Mouse (Mus musculus) CH12.LX (cell line): ENCODE results near the gene Krtap22-2. TPM values are rescaled to one million over a fixed set of nuclear protein-coding genes. Genes with fewer than 3 reads are reported as not detected.
"Not testable (repeated sequence)": the region's sequence is repeated elsewhere in the genome, so short reads cannot be mapped to it uniquely, and the experiment has no call there.

Experiments used
- DNase-seq: peaks from one replicate; pipeline ENCODE4 v3.0.0-alpha.2; 2013; ENCODE audit errors: extremely low read depth
- H3K27ac ChIP-seq: 2 replicates; pipeline ENCODE4 v1.5.1; 2012; ENCODE audit warnings: low read depth, mild to moderate bottlenecking, control low read depth, moderate library complexity; ENCODE audit not compliant: insufficient read depth
- H3K27me3 ChIP-seq: replicated peaks from 2 replicates; pipeline ENCODE3; 2012; ENCODE audit warnings: inconsistent platforms
- H3K36me3 ChIP-seq, 2 experiments: replicated peaks in 1 of 2; 2 replicates each; pipeline versions ENCODE3 to v1.6.1; 2012; ENCODE audit warnings: inconsistent platforms in 1 of 2, low read length in 1 of 2, mild to moderate bottlenecking in 1 of 2, mixed read lengths in 1 of 2, moderate library complexity in 1 of 2; ENCODE audit not compliant: control insufficient read depth in 1 of 2, insufficient read depth in 1 of 2
- H3K4me1 ChIP-seq, 2 experiments: 2 replicates each; pipeline ENCODE4 v1.6.1; 2012; ENCODE audit warnings: inconsistent platforms in 1 of 2, moderate library complexity in 1 of 2; ENCODE audit not compliant: insufficient read depth in 2 of 2, control insufficient read depth in 1 of 2
- H3K4me2 ChIP-seq: 2 replicates; pipeline ENCODE4 v1.6.1; 2012; ENCODE audit warnings: low read depth, mild to moderate bottlenecking, control low read depth; ENCODE audit not compliant: poor library complexity, insufficient read depth, severe bottlenecking
- H3K4me3 ChIP-seq, 3 experiments: fragments of 150-350 bp in 1 of 3; sonication (generic) in 1 of 3; replicated peaks in 1 of 3; 2 replicates each; pipeline versions ENCODE3 to v1.5.1; 2011 to 2012; ENCODE audit warnings: low read depth in 2 of 3, low read length in 2 of 3, mild to moderate bottlenecking in 2 of 3, moderate library complexity in 2 of 3, control low read depth in 1 of 3, improper control_type of control experiment in 1 of 3, inconsistent platforms in 1 of 3, mixed read lengths in 1 of 3; ENCODE audit not compliant: poor library complexity in 1 of 3
- H3K79me2 ChIP-seq: replicated peaks from 2 replicates; pipeline ENCODE4 v1.6.1; 2012; ENCODE audit warnings: mild to moderate bottlenecking, moderate library complexity; ENCODE audit not compliant: control insufficient read depth, poor library complexity, insufficient read depth, severe bottlenecking; ENCODE audit errors: extremely low read depth
- H3K9ac ChIP-seq: 2 replicates; pipeline ENCODE4 v1.6.1; 2012; ENCODE audit warnings: low read depth, mild to moderate bottlenecking, control low read depth, moderate library complexity; ENCODE audit not compliant: insufficient read depth
- H3K9me3 ChIP-seq: replicated peaks from 2 replicates; pipeline ENCODE3; 2012; ENCODE audit warnings: low read length, inconsistent platforms, mixed read lengths
- CHD2 ChIP-seq: IDR thresholded peaks from 2 replicates; pipeline ENCODE4 v1.6.1; 2011; ENCODE audit warnings: low read length, improper control_type of control experiment
- GABPA ChIP-seq: IDR thresholded peaks from 2 replicates; pipeline ENCODE4 v1.6.1; 2012; ENCODE audit warnings: low read depth, low read length, improper control_type of control experiment, inconsistent platforms; ENCODE audit not compliant: insufficient replicate concordance
- HCFC1 ChIP-seq: IDR thresholded peaks from 2 replicates; pipeline ENCODE4 v1.6.1; 2012; ENCODE audit warnings: low read depth, mild to moderate bottlenecking, inconsistent platforms, low read length, improper control_type of control experiment
- IRF4 ChIP-seq: IDR thresholded peaks from 2 replicates; pipeline ENCODE4 v1.6.1; 2014; ENCODE audit warnings: low read depth, mild to moderate bottlenecking, inconsistent platforms, low read length, improper control_type of control experiment
- JUN ChIP-seq: IDR thresholded peaks from 2 replicates; pipeline ENCODE4 v1.6.1; 2011; ENCODE audit warnings: low read depth, mild to moderate bottlenecking, low read length, improper control_type of control experiment, moderate library complexity; ENCODE audit not compliant: insufficient read depth
- MAZ ChIP-seq: IDR thresholded peaks from 2 replicates; pipeline ENCODE4 v1.6.1; 2012; ENCODE audit warnings: low read depth, mild to moderate bottlenecking, inconsistent platforms, low read length, improper control_type of control experiment, moderate library complexity
- NRF1 ChIP-seq: IDR thresholded peaks from 2 replicates; pipeline ENCODE4 v1.6.1; 2014; ENCODE audit warnings: low read depth, mild to moderate bottlenecking, inconsistent platforms, low read length, improper control_type of control experiment, moderate library complexity
- PAX5 ChIP-seq: IDR thresholded peaks from 2 replicates; pipeline ENCODE4 v1.6.1; 2012; ENCODE audit warnings: low read length, inconsistent platforms, mixed read lengths
- POLR2AphosphoS2 ChIP-seq: IDR thresholded peaks from 2 replicates; pipeline ENCODE4 v1.6.1; 2011; ENCODE audit warnings: low read depth, low read length, improper control_type of control experiment
- SIN3A ChIP-seq: IDR thresholded peaks from 2 replicates; pipeline ENCODE4 v1.6.1; 2012; ENCODE audit warnings: low read length, improper control_type of control experiment, inconsistent platforms
- SMC3 ChIP-seq: IDR thresholded peaks from 2 replicates; pipeline ENCODE4 v1.6.1; 2011; ENCODE audit warnings: low read depth, low read length, improper control_type of control experiment
- TBP ChIP-seq: conservative IDR thresholded peaks from 2 replicates; pipeline ENCODE4 v1.6.1; 2011; ENCODE audit warnings: low read depth, low read length, improper control_type of control experiment
- TCF12 ChIP-seq: IDR thresholded peaks from 2 replicates; pipeline ENCODE4 v1.6.1; 2014; ENCODE audit warnings: low read depth, mild to moderate bottlenecking, inconsistent platforms, low read length, improper control_type of control experiment
- ZC3H11A ChIP-seq: IDR thresholded peaks from 2 replicates; pipeline ENCODE4 v1.6.1; 2012; ENCODE audit warnings: low read depth, mild to moderate bottlenecking, inconsistent platforms, low read length, improper control_type of control experiment
- dilution Hi-C: fragments of 300-500 bp; cut with MboI; formaldehyde crosslinking; loops from 2 replicates; pipeline ENCODE4 v1.14.3; 2020; ENCODE audit warnings: low sequenced_read_pairs; ENCODE audit not compliant: extremely low pct_unique_long_range_greater_than_20kb, extremely low pct_ligation_motif_present
- in situ Hi-C: fragments of 300-500 bp; cut with MboI; formaldehyde crosslinking; loops from 3 replicates; pipeline ENCODE4 v1.14.3; 2019; ENCODE audit warnings: low sequenced_read_pairs, low pct_ligation_motif_present, low pct_unique_long_range_greater_than_20kb, mixed read lengths
- polyA plus RNA-seq: library from polyadenylated mRNA; unstranded; fragments of >175 nt; gene quantifications from 2 replicates; pipeline ENCODE4 v1.2.1, GENCODE M21; 2012; ENCODE audit warnings: low read depth; ENCODE audit not compliant: insufficient read length
- total RNA-seq, 2 experiments: library from RNA; depleted of rRNA; stranded (reverse); fragments of 300-350 nt in 1 of 2; fragments of >200 nt in 1 of 2; gene quantifications; 2 replicates each; pipeline ENCODE4 v1.2.3; 2012 to 2014

Gene Krtap22-2
- total RNA-seq (2012; rRNA removed) = not detected in 2 replicates
- total RNA-seq (2014; rRNA removed) = not detected in 2 replicates
- not detected in 2 replicates for polyA plus RNA-seq

GRCm38 (mm10) chr16:89010659-89011058, at the start of gene Krtap22-2:
TSS of gene Krtap22-2 (minus strand) at chr16:89010759.
- no peaks in the 10 kb centered on the region for H3K27me3 ChIP-seq
- H3K4me1 ChIP-seq = no peaks in the 10 kb centered on the region
- no peak within 1 kb of the TSS for H3K9ac ChIP-seq
- H3K4me3 ChIP-seq = no peak within 1 kb of the TSS
- H3K79me2 ChIP-seq = no peaks in the 10 kb centered on the region
- in situ Hi-C loops (no loop called here), dilution Hi-C loops (no loop called here)
- H3K27ac ChIP-seq = no peak within 1 kb of the TSS
- no peak for TF ChIP-seq JUN
- TF ChIP-seq POLR2AphosphoS2 = no peak
- no peak for TF ChIP-seq GABPA
- TF ChIP-seq NRF1 = no peak
- no peak for TF ChIP-seq IRF4
- no peak for DNase-seq
- H3K36me3 ChIP-seq = no peaks in the 10 kb centered on the region
- H3K4me2 ChIP-seq = no peak within 1 kb of the TSS
- H3K9me3 ChIP-seq = peaks cover 53% of the 10 kb centered on the region

- dilution Hi-C loops (no loop called here), in situ Hi-C loops (no loop called here)
- Histone ChIP-seq H3K27ac (no peak within 1 kb of the TSS), H3K4me2 (no peak within 1 kb of the TSS), H3K9ac (no peak within 1 kb of the TSS)
- no peak for DNase-seq
- no peak for TF ChIP-seq HCFC1
- TF ChIP-seq MAZ = no peak
- no peak for TF ChIP-seq PAX5
- no peak for TF ChIP-seq ZC3H11A
- no peak for TF ChIP-seq TCF12
- no peak for TF ChIP-seq SMC3
- TF ChIP-seq CHD2 = no peak
- no peak for TF ChIP-seq TBP
- no peak for TF ChIP-seq SIN3A
- TF ChIP-seq, all 38 proteins: peak for 0
- no peak within 1 kb of the TSS for H3K4me3 ChIP-seq
- H3K36me3 ChIP-seq = no peaks in the 10 kb centered on the region
- H3K79me2 ChIP-seq = no peaks in the 10 kb centered on the region
- H3K9me3 ChIP-seq = peaks cover 19% of the 10 kb centered on the region
- H3K4me1 ChIP-seq = no peaks in the 10 kb centered on the region
- no peaks in the 10 kb centered on the region for H3K27me3 ChIP-seq
Measured at GRCm38 (mm10) chr16:89047783-89048182, 37.2 kb upstream of the Krtap22-2 start, which contains the start of gene Krtap6-5. TSS of gene Krtap6-5 (minus strand) at chr16:89047883.

- H3K79me2 ChIP-seq, H3K9ac ChIP-seq, H3K27me3 ChIP-seq, H3K4me1 ChIP-seq, DNase-seq, in situ Hi-C loops, H3K4me3 ChIP-seq, H3K36me3 ChIP-seq, H3K4me2 ChIP-seq, H3K27ac ChIP-seq, dilution Hi-C loops: not testable (repeated sequence)
- peaks cover 50% of the 10 kb centered on the region for H3K9me3 ChIP-seq
Measured at GRCm38 (mm10) chr16:89041372-89041771, 30.8 kb upstream of the Krtap22-2 start, which contains the start of gene Gm10228. TSS of gene Gm10228 (minus strand) at chr16:89041472.

GRCm38 (mm10) chr16:89031399-89031798, 20.8 kb upstream of the Krtap22-2 start, which contains the start of gene Krtap6-1:
TSS of gene Krtap6-1 (plus strand) at chr16:89031699.
- H3K9ac ChIP-seq, H3K36me3 ChIP-seq, dilution Hi-C loops, in situ Hi-C loops, H3K4me3 ChIP-seq, H3K27me3 ChIP-seq, H3K4me2 ChIP-seq, H3K79me2 ChIP-seq, DNase-seq, H3K27ac ChIP-seq, H3K4me1 ChIP-seq: not testable (repeated sequence)
- peaks cover 42% of the 10 kb centered on the region for H3K9me3 ChIP-seq
